Mouse (Mus musculus) heart, embryonic 14.5 days (tissue): Measurements from ENCODE around the gene Mfap2. TPM values are rescaled to one million over a fixed set of nuclear protein-coding genes. Genes with fewer than 3 reads are reported as not detected.

ENCODE experiments used
- ATAC-seq: fragments of 200-750 bp; cut with Nextera tagmentation; 2 replicates; pipeline ENCODE4 v1.8.0; 2017; ENCODE audit warnings: low read depth, moderate TSS enrichment; ENCODE audit not compliant: insufficient number of reproducible peaks, insufficient read depth, low FRiP score
- H3K27ac ChIP-seq, 2 experiments: fragments of 200-500 bp in 1 of 2; fragments of 300-500 bp in 1 of 2; sonication (generic) in 1 of 2; replicated peaks in 1 of 2; 2 replicates each; pipeline ENCODE4 v1.5.1; 2012 to 2014; ENCODE audit warnings: low read depth in 2 of 2, low read length in 2 of 2, control low read depth in 1 of 2, mild to moderate bottlenecking in 1 of 2, mixed read lengths in 1 of 2; ENCODE audit not compliant: control insufficient read depth in 1 of 2, insufficient read depth in 1 of 2
- H3K27me3 ChIP-seq: fragments of 300-500 bp; sonication (generic); 2 replicates; pipeline ENCODE4 v1.6.1; 2014; ENCODE audit warnings: mild to moderate bottlenecking, low read length, control low read depth; ENCODE audit not compliant: control insufficient read depth, insufficient read depth
- H3K36me3 ChIP-seq: fragments of 300-500 bp; sonication (generic); 2 replicates; pipeline ENCODE4 v1.6.1; 2014; ENCODE audit warnings: mild to moderate bottlenecking, control low read depth, low read length, mixed read lengths; ENCODE audit not compliant: control insufficient read depth, insufficient read depth
- H3K4me1 ChIP-seq, 2 experiments: fragments of 200-500 bp in 1 of 2; fragments of 300-500 bp in 1 of 2; sonication (generic) in 1 of 2; 2 replicates each; pipeline ENCODE4 v1.6.1; 2012 to 2014; ENCODE audit warnings: low read length in 2 of 2, control low read depth in 1 of 2, mixed read lengths in 1 of 2; ENCODE audit not compliant: control insufficient read depth in 2 of 2, insufficient read depth in 2 of 2
- H3K4me2 ChIP-seq: fragments of 300-500 bp; sonication (generic); 2 replicates; pipeline ENCODE4 v1.6.1; 2014; ENCODE audit warnings: mild to moderate bottlenecking, low read length
- H3K4me3 ChIP-seq, 2 experiments: fragments of 200-500 bp in 1 of 2; fragments of 300-500 bp in 1 of 2; sonication (generic) in 1 of 2; 2 replicates each; pipeline ENCODE4 v1.5.1; 2012 to 2014; ENCODE audit warnings: low read length in 2 of 2, mild to moderate bottlenecking in 2 of 2, control low read depth in 1 of 2, low read depth in 1 of 2, moderate library complexity in 1 of 2; ENCODE audit not compliant: control insufficient read depth in 1 of 2, insufficient read depth in 1 of 2
- H3K9ac ChIP-seq: fragments of 300-500 bp; sonication (generic); 2 replicates; pipeline ENCODE4 v1.6.1; 2014; ENCODE audit warnings: mild to moderate bottlenecking, low read length
- H3K9me3 ChIP-seq: fragments of 300-500 bp; sonication (generic); 2 replicates; pipeline ENCODE4 v1.6.1; 2016; ENCODE audit warnings: low read length, control low read depth; ENCODE audit not compliant: control insufficient read depth
- WGBS: fragments of 180-500 bp; shearing (Covaris S2); extraction: QIAGEN DNeasy Blood & Tissue Kit; methylation state at CpG from one replicate; pipeline ENCODE4 v1.1.7; 2014; 5-methylcytosine and 5-hydroxymethylcytosine counted together
- polyA plus RNA-seq: library from polyadenylated mRNA; unstranded; fragments of >200 nt; fragmentation: Nextera tagmentation; extraction: Ambion mirVana; gene quantifications from 2 replicates; pipeline ENCODE4 v1.2.1, GENCODE M21; 2014

Gene Mfap2
- polyA plus RNA-seq, 1 experiment from 2014 or later, result 295 TPM

GRCm38 (mm10) chr4:141010526-141010925 lies 308 bp downstream of the Mfap2 start:
- H3K36me3 ChIP-seq, result peaks cover 48% of the 10 kb centered on the region
- no peaks in the 10 kb centered on the region for H3K27me3 ChIP-seq
- H3K9me3 ChIP-seq, result no peaks in the 10 kb centered on the region
- WGBS, result under 1% methylated on average over 26 of the region's 26 CpGs
- H3K4me1 ChIP-seq, result peaks cover 7 to 25% of the 10 kb centered on the region in 2 experiments; a peak in 2 of 4 replicates
- ATAC-seq, result peak; percentile 42
- H3K9ac ChIP-seq, result peak overlapping the region; percentile 90
- peak overlapping the region; percentile 32 to 82; a peak in 3 of 4 replicates for H3K27ac ChIP-seq
- peak overlapping the region; percentile 58 to 74 for H3K4me3 ChIP-seq
- H3K4me2 ChIP-seq, result peak overlapping the region; percentile 80

GRCm38 (mm10) chr4:141010941-141011429 lies 767 bp downstream of the Mfap2 start:
- peak overlapping the region; percentile 58 to 74 for H3K4me3 ChIP-seq

DNA sequence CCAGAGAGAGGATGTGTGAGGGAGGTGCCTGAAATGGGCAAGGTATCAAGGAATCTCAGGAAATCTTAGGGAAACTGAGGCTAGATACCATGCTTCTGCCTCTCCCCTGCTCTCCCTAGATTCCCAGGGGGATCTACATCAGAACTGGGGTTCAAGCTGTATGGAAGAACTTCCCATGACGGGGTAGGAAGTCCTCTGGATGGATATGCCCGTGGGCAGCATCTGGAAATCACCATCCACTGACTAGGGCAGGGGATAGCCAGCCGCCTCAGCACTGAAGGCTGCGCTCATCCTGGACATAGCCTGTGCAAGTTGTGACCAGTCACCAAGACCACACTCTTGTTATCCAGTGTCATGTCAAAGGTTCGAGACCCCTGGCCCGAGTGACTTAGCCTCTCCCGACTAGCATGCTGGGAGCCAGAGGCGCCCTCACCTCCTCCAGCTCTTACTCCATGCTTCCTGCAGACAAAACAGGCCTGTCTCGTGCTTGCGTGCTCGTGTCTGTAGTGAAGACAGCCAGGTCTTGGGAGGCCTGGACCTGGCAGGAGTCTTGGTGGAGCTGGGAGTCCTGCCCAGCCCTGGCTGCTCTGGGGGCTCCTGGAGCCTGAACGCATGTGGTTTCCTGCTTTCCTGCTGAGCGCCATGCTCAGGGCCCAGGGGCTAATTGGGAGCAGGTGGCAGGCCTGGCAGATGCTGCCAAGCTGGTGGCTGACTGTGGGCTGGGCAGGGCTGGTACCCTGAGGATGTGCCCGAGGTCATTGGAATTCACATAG lies 1.5 kb downstream of the Mfap2 start:
- H3K4me3 ChIP-seq, result peak overlapping the region; percentile 58 to 74
- ATAC-seq, result no peak
- H3K36me3 ChIP-seq, result peaks cover 47% of the 10 kb centered on the region
- peak overlapping the region; percentile 32 to 82; a peak in 3 of 4 replicates for H3K27ac ChIP-seq
- no peaks in the 10 kb centered on the region for H3K27me3 ChIP-seq
- H3K4me1 ChIP-seq, result peaks cover 12 to 37% of the 10 kb centered on the region in 2 experiments; a peak in 3 of 4 replicates
- no peaks in the 10 kb centered on the region for H3K9me3 ChIP-seq
- peak overlapping the region; percentile 90 for H3K9ac ChIP-seq
- H3K4me2 ChIP-seq, result peak overlapping the region; percentile 80
- WGBS, result 56% methylated on average over 14 of the region's 14 CpGs

More at GRCm38 (mm10) chr4:141010941-141011429, 767 bp downstream of the Mfap2 start:
- Histone ChIP-seq H3K27ac (peak overlapping the region; percentile 32 to 82), H3K4me2 (peak overlapping the region; percentile 80), H3K9ac (peak overlapping the region; percentile 90), H3K4me1 (peaks cover 8 to 29% of the 10 kb centered on the region in 2 experiments; a peak in 3 of 4 replicates), H3K9me3 (no peaks in the 10 kb centered on the region), H3K27me3 (no peaks in the 10 kb centered on the region), H3K36me3 (peaks cover 48% of the 10 kb centered on the region)
- under 1% methylated on average over 17 of the region's 17 CpGs for WGBS
- no peak for ATAC-seq

- WGBS, result 78% methylated on average over 10 of the region's 10 CpGs
- no peaks in the 10 kb centered on the region for H3K27me3 ChIP-seq
- peaks cover 17 to 45% of the 10 kb centered on the region in 2 experiments; a peak in 3 of 4 replicates for H3K4me1 ChIP-seq
- ATAC-seq, result no peak
- H3K4me2 ChIP-seq, result peak overlapping the region; percentile 80; the same call in 1 of the 2 replicates
- H3K9ac ChIP-seq, result no peak overlapping the region
- no peaks in the 10 kb centered on the region for H3K9me3 ChIP-seq
- H3K4me3 ChIP-seq, result peak overlapping the region in 1 of 2 experiments; percentile 74; a peak in 2 of 4 replicates
- no peak overlapping the region for H3K27ac ChIP-seq
- H3K36me3 ChIP-seq, result peaks cover 49% of the 10 kb centered on the region
These were observed 2.3 kb downstream of the Mfap2 start for GRCm38 (mm10) chr4:141012558-141012957.

- WGBS, result 68% methylated on average over 8 of the region's 8 CpGs
- Histone ChIP-seq H3K9ac (no peak overlapping the region), H3K4me2 (no peak overlapping the region), H3K27me3 (no peaks in the 10 kb centered on the region), H3K27ac (no peak overlapping the region), H3K4me1 (peaks cover 18 to 50% of the 10 kb centered on the region in 2 experiments; a peak in 3 of 4 replicates), H3K36me3 (peaks cover 56% of the 10 kb centered on the region), H3K4me3 (no peak overlapping the region), H3K9me3 (no peaks in the 10 kb centered on the region)
- ATAC-seq, result no peak
These were observed 3.9 kb downstream of the Mfap2 start for GRCm38 (mm10) chr4:141014114-141014513.

GRCm38 (mm10) chr4:141014856-141015255 lies 4.6 kb downstream of the Mfap2 start:
- H3K27ac ChIP-seq, result no peak overlapping the region
- H3K27me3 ChIP-seq, result no peaks in the 10 kb centered on the region
- H3K4me3 ChIP-seq, result no peak overlapping the region
- peaks cover 59% of the 10 kb centered on the region for H3K36me3 ChIP-seq
- no peak for ATAC-seq
- 92% methylated on average over 11 of the region's 11 CpGs for WGBS
- H3K4me1 ChIP-seq, result peaks cover 21 to 54% of the 10 kb centered on the region in 2 experiments
- H3K4me2 ChIP-seq, result no peak overlapping the region
- no peak overlapping the region for H3K9ac ChIP-seq
- H3K9me3 ChIP-seq, result no peaks in the 10 kb centered on the region

DNA sequence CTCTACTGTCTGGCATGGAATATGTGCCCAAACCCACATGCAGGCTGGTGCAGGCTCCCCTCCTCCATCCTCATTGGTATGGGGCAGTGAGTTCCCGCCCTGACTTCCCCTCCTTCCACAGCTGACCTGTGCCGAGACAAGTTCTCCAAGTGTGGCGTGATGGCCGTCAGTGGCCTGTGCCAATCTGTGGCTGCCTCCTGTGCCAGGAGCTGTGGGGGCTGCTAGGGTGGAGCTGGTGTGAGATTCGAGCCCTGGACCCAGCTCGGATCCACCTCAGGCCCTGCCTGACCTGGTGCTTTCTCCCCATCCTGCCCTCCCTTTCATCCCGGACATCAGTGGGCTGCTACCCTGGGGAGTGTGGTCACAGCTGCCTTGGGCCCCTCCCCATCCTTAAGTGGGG lies 5.1 kb downstream of the Mfap2 start:
- peaks cover 59% of the 10 kb centered on the region for H3K36me3 ChIP-seq
- no peak overlapping the region for H3K4me2 ChIP-seq
- no peak overlapping the region for H3K4me3 ChIP-seq
- no peak overlapping the region for H3K27ac ChIP-seq
- no peaks in the 10 kb centered on the region for H3K9me3 ChIP-seq
- H3K4me1 ChIP-seq, result peaks cover 26 to 54% of the 10 kb centered on the region in 2 experiments
- 71% methylated on average over 7 of the region's 7 CpGs for WGBS
- H3K9ac ChIP-seq, result no peak overlapping the region
- ATAC-seq, result no peak
- H3K27me3 ChIP-seq, result no peaks in the 10 kb centered on the region
